Mouse (Mus musculus) CH12.LX (cell line): ENCODE measurements around the gene Capn13. TPM values are rescaled to one million over a fixed set of nuclear protein-coding genes. Genes with fewer than 3 reads are reported as not detected.

ENCODE experiments used
- DNase-seq: peaks from one replicate; pipeline ENCODE4 v3.0.0-alpha.2; 2013; ENCODE audit errors: extremely low read depth
- H3K27ac ChIP-seq: 2 replicates; pipeline ENCODE4 v1.5.1; 2012; ENCODE audit warnings: low read depth, mild to moderate bottlenecking, control low read depth, moderate library complexity; ENCODE audit not compliant: insufficient read depth
- H3K27me3 ChIP-seq: replicated peaks from 2 replicates; pipeline ENCODE3; 2012; ENCODE audit warnings: inconsistent platforms
- H3K36me3 ChIP-seq, 2 experiments: replicated peaks in 1 of 2; 2 replicates each; pipeline versions ENCODE3 to v1.6.1; 2012; ENCODE audit warnings: inconsistent platforms in 1 of 2, low read length in 1 of 2, mild to moderate bottlenecking in 1 of 2, mixed read lengths in 1 of 2, moderate library complexity in 1 of 2; ENCODE audit not compliant: control insufficient read depth in 1 of 2, insufficient read depth in 1 of 2
- H3K4me1 ChIP-seq, 2 experiments: 2 replicates each; pipeline ENCODE4 v1.6.1; 2012; ENCODE audit warnings: inconsistent platforms in 1 of 2, moderate library complexity in 1 of 2; ENCODE audit not compliant: insufficient read depth in 2 of 2, control insufficient read depth in 1 of 2
- H3K4me2 ChIP-seq: 2 replicates; pipeline ENCODE4 v1.6.1; 2012; ENCODE audit warnings: low read depth, mild to moderate bottlenecking, control low read depth; ENCODE audit not compliant: poor library complexity, insufficient read depth, severe bottlenecking
- H3K4me3 ChIP-seq, 3 experiments: fragments of 150-350 bp in 1 of 3; sonication (generic) in 1 of 3; replicated peaks in 1 of 3; 2 replicates each; pipeline versions ENCODE3 to v1.5.1; 2011 to 2012; ENCODE audit warnings: low read depth in 2 of 3, low read length in 2 of 3, mild to moderate bottlenecking in 2 of 3, moderate library complexity in 2 of 3, control low read depth in 1 of 3, improper control_type of control experiment in 1 of 3, inconsistent platforms in 1 of 3, mixed read lengths in 1 of 3; ENCODE audit not compliant: poor library complexity in 1 of 3
- H3K79me2 ChIP-seq: replicated peaks from 2 replicates; pipeline ENCODE4 v1.6.1; 2012; ENCODE audit warnings: mild to moderate bottlenecking, moderate library complexity; ENCODE audit not compliant: control insufficient read depth, poor library complexity, insufficient read depth, severe bottlenecking; ENCODE audit errors: extremely low read depth
- H3K9ac ChIP-seq: 2 replicates; pipeline ENCODE4 v1.6.1; 2012; ENCODE audit warnings: low read depth, mild to moderate bottlenecking, control low read depth, moderate library complexity; ENCODE audit not compliant: insufficient read depth
- H3K9me3 ChIP-seq: replicated peaks from 2 replicates; pipeline ENCODE3; 2012; ENCODE audit warnings: low read length, inconsistent platforms, mixed read lengths
- BHLHE40 ChIP-seq: IDR thresholded peaks from 2 replicates; pipeline ENCODE4 v1.6.1; 2011; ENCODE audit warnings: mild to moderate bottlenecking, low read depth, low read length, improper control_type of control experiment
- CHD1 ChIP-seq: IDR thresholded peaks from 2 replicates; pipeline ENCODE4 v1.6.1; 2012; ENCODE audit warnings: low read depth, low read length, improper control_type of control experiment, inconsistent platforms
- CHD2 ChIP-seq: IDR thresholded peaks from 2 replicates; pipeline ENCODE4 v1.6.1; 2011; ENCODE audit warnings: low read length, improper control_type of control experiment
- CTCF ChIP-seq, 2 experiments: IDR thresholded peaks in 1 of 2; conservative IDR thresholded peaks in 1 of 2; 2 replicates each; pipeline ENCODE4 v1.5.1; 2011 to 2012; ENCODE audit warnings: low read depth in 2 of 2, low read length in 2 of 2, improper control_type of control experiment in 1 of 2, inconsistent platforms in 1 of 2, mild to moderate bottlenecking in 1 of 2, moderate library complexity in 1 of 2
- ELF1 ChIP-seq: IDR thresholded peaks from 2 replicates; pipeline ENCODE4 v1.6.1; 2014; ENCODE audit warnings: low read depth, mild to moderate bottlenecking, inconsistent platforms, low read length, improper control_type of control experiment
- ETS1 ChIP-seq: conservative IDR thresholded peaks from 2 replicates; pipeline ENCODE4 v1.6.1; 2012; ENCODE audit warnings: low read depth, mild to moderate bottlenecking, inconsistent platforms, low read length, improper control_type of control experiment, moderate library complexity
- GABPA ChIP-seq: IDR thresholded peaks from 2 replicates; pipeline ENCODE4 v1.6.1; 2012; ENCODE audit warnings: low read depth, low read length, improper control_type of control experiment, inconsistent platforms; ENCODE audit not compliant: insufficient replicate concordance
- IRF4 ChIP-seq: IDR thresholded peaks from 2 replicates; pipeline ENCODE4 v1.6.1; 2014; ENCODE audit warnings: low read depth, mild to moderate bottlenecking, inconsistent platforms, low read length, improper control_type of control experiment
- MAFK ChIP-seq: IDR thresholded peaks from 2 replicates; pipeline ENCODE4 v1.6.1; 2011; ENCODE audit warnings: low read length, improper control_type of control experiment; ENCODE audit not compliant: insufficient replicate concordance
- MYC ChIP-seq: IDR thresholded peaks from 2 replicates; pipeline ENCODE4 v1.6.1; 2011; ENCODE audit warnings: low read depth, mild to moderate bottlenecking, improper control_type of control experiment, low read length
- NELFE ChIP-seq: IDR thresholded peaks from 2 replicates; pipeline ENCODE4 v1.6.1; 2011; ENCODE audit warnings: low read depth, low read length, improper control_type of control experiment
- NRF1 ChIP-seq: IDR thresholded peaks from 2 replicates; pipeline ENCODE4 v1.6.1; 2014; ENCODE audit warnings: low read depth, mild to moderate bottlenecking, inconsistent platforms, low read length, improper control_type of control experiment, moderate library complexity
- PAX5 ChIP-seq: IDR thresholded peaks from 2 replicates; pipeline ENCODE4 v1.6.1; 2012; ENCODE audit warnings: low read length, inconsistent platforms, mixed read lengths
- POLR2AphosphoS2 ChIP-seq: IDR thresholded peaks from 2 replicates; pipeline ENCODE4 v1.6.1; 2011; ENCODE audit warnings: low read depth, low read length, improper control_type of control experiment
- RAD21 ChIP-seq: IDR thresholded peaks from 2 replicates; pipeline ENCODE4 v1.6.1; 2011; ENCODE audit warnings: low read depth, mild to moderate bottlenecking, low read length, improper control_type of control experiment, moderate library complexity
- RCOR1 ChIP-seq: conservative IDR thresholded peaks from 2 replicates; pipeline ENCODE4 v1.6.1; 2012; ENCODE audit warnings: low read depth, mild to moderate bottlenecking, inconsistent platforms, low read length, improper control_type of control experiment
- SIN3A ChIP-seq: IDR thresholded peaks from 2 replicates; pipeline ENCODE4 v1.6.1; 2012; ENCODE audit warnings: low read length, improper control_type of control experiment, inconsistent platforms
- TBP ChIP-seq: conservative IDR thresholded peaks from 2 replicates; pipeline ENCODE4 v1.6.1; 2011; ENCODE audit warnings: low read depth, low read length, improper control_type of control experiment
- UBTF ChIP-seq: IDR thresholded peaks from 2 replicates; pipeline ENCODE4 v1.6.1; 2012; ENCODE audit warnings: low read depth, mild to moderate bottlenecking, inconsistent platforms, low read length, improper control_type of control experiment, moderate library complexity
- ZC3H11A ChIP-seq: IDR thresholded peaks from 2 replicates; pipeline ENCODE4 v1.6.1; 2012; ENCODE audit warnings: low read depth, mild to moderate bottlenecking, inconsistent platforms, low read length, improper control_type of control experiment
- ZKSCAN1 ChIP-seq: IDR thresholded peaks from 2 replicates; pipeline ENCODE4 v1.6.1; 2012; ENCODE audit warnings: low read depth, inconsistent platforms, low read length, improper control_type of control experiment, borderline replicate concordance
- dilution Hi-C: fragments of 300-500 bp; cut with MboI; formaldehyde crosslinking; loops from 2 replicates; pipeline ENCODE4 v1.14.3; 2020; ENCODE audit warnings: low sequenced_read_pairs; ENCODE audit not compliant: extremely low pct_unique_long_range_greater_than_20kb, extremely low pct_ligation_motif_present
- in situ Hi-C: fragments of 300-500 bp; cut with MboI; formaldehyde crosslinking; loops from 3 replicates; pipeline ENCODE4 v1.14.3; 2019; ENCODE audit warnings: low sequenced_read_pairs, low pct_ligation_motif_present, low pct_unique_long_range_greater_than_20kb, mixed read lengths
- polyA plus RNA-seq: library from polyadenylated mRNA; unstranded; fragments of >175 nt; gene quantifications from 2 replicates; pipeline ENCODE4 v1.2.1, GENCODE M21; 2012; ENCODE audit warnings: low read depth; ENCODE audit not compliant: insufficient read length
- total RNA-seq, 2 experiments: library from RNA; depleted of rRNA; stranded (reverse); fragments of 300-350 nt in 1 of 2; fragments of >200 nt in 1 of 2; gene quantifications; 2 replicates each; pipeline ENCODE4 v1.2.3; 2012 to 2014

Capn13 gene
- total and polyA plus RNA-seq, 3 experiments = not detected

DNA sequence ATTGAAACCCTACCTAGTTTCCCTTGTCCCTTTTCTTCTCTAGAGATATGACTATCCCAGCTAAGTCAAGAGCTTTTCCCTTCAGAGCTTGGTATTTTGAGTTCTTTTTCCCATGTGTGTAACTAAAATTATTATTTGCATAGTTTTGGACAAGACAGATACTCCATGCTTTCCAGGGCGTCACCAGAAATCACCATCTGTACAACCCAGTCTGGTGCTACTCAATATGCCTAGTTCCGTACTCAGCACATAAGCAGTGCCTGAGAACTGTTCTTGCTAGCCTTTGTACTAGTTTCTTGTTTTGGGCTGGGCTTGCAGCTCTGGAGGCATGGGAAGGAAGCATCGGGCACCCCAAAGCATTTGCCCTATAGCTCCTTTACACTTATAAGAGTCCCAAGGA, 19.0 kb downstream of the Capn13 start:
- Histone ChIP-seq H3K4me1 (peaks cover 0 to 3% of the 10 kb centered on the region in 2 experiments; a peak in 1 of 4 replicates), H3K36me3 (no peaks in the 10 kb centered on the region), H3K4me3 (no peak overlapping the region), H3K9ac (no peak overlapping the region), H3K27ac (no peak overlapping the region), H3K27me3 (no peaks in the 10 kb centered on the region), H3K9me3 (no peaks in the 10 kb centered on the region), H3K79me2 (no peaks in the 10 kb centered on the region), H3K4me2 (no peak overlapping the region)
- DNase-seq = no peak
- no peak for TF ChIP-seq NELFE
- no peak for TF ChIP-seq MYC
- TF ChIP-seq POLR2AphosphoS2 = no peak
- no peak for TF ChIP-seq NRF1
- TF ChIP-seq GABPA = no peak
- TF ChIP-seq ELF1 = no peak
- dilution Hi-C loops = no loop called here
- in situ Hi-C loops = no loop called here

DNA sequence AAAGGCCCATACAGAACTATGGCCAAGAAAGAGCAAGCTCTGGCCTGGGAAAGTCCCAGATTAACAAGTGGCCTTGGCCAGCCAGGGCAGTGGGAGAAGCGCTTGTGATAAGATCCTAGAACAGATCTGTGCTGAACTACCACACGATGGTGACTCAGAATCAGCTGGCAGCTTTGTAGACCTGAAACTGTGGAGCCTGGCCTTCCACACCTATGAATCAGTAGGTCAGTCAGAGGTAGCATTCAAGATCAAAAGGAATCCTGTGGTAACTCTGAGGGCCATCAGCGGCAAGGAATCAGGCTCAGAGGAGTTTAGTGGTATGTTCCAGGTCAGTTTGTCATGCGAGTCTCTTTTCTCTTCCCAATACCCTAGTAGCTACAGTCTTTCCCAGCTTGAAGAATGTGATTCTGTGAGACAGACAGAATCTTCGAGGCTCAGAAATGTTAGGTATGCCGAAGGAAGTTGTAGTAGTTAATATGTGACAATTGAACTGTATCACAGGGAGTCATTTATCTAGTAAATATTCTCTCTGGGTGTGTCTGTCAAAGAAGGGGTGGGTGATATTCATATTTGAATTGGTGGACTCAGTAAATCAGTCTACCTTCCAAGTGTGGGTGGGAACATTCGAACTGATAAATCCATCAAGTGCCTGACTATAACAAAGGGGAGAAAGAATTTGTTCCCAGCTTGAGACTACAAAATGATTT, 22.7 kb downstream of the Capn13 start:
- H3K36me3 ChIP-seq = no peaks in the 10 kb centered on the region
- TF ChIP-seq SIN3A = no peak
- no peak for TF ChIP-seq MAFK
- TF ChIP-seq ZKSCAN1 = no peak
- no peak for TF ChIP-seq ETS1
- TF ChIP-seq CTCF (conservative IDR thresholded peaks at IDR 0.05 in 1 of 2, IDR thresholded peaks at IDR 0.05 in 1 of 2; ENCODE audit: low read depth in 2 of 2, low read length in 2 of 2) = no peak
- no peak for TF ChIP-seq CHD1
- no peak for TF ChIP-seq RCOR1
- no peak for TF ChIP-seq IRF4
- TF ChIP-seq RAD21 = no peak
- TF ChIP-seq UBTF = no peak
- no peak for TF ChIP-seq CHD2
- TF ChIP-seq ZC3H11A = no peak
- TF ChIP-seq PAX5 = no peak
- TF ChIP-seq POLR2AphosphoS2 = no peak
- no peak for TF ChIP-seq TBP
- no peak for TF ChIP-seq BHLHE40
- in situ Hi-C loops (no loop called here), dilution Hi-C loops (no loop called here)
- no peaks in the 10 kb centered on the region for H3K79me2 ChIP-seq
- H3K27me3 ChIP-seq = no peaks in the 10 kb centered on the region
- H3K4me2 ChIP-seq = no peak overlapping the region
- no peaks in the 10 kb centered on the region for H3K9me3 ChIP-seq
- no peak overlapping the region for H3K4me3 ChIP-seq
- no peak overlapping the region for H3K9ac ChIP-seq
- no peak for DNase-seq
- no peak overlapping the region for H3K27ac ChIP-seq
- no peaks in the 10 kb centered on the region for H3K4me1 ChIP-seq
